Mouse (Mus musculus) adrenal gland, postnatal 36 days (tissue): Measurements from ENCODE around the gene Hspa5. TPM values are rescaled to one million over a fixed set of nuclear protein-coding genes. Genes with fewer than 3 reads are reported as not detected.
"Not testable (repeated sequence)": the region's sequence is repeated elsewhere in the genome, so short reads cannot be mapped to it uniquely, and the experiment has no call there.

Experiments used
- DNase-seq, 2 experiments: peaks; one replicate each; pipeline ENCODE4 v3.0.0; 2021; ENCODE audit warnings: mixed read lengths in 1 of 2
- long read RNA-seq, 2 experiments: library from polyadenylated mRNA; stranded (forward); transcript quantifications; one replicate each; pipeline ENCODE4 v2.0.0; 2021; ENCODE audit warnings: borderline sequencing depth in 2 of 2
- total RNA-seq, 2 experiments: library from RNA; stranded (reverse); gene quantifications; 2 replicates each; pipeline ENCODE4 v1.2.3; 2021

The Hspa5 gene
- total RNA-seq: 100 to 1,000 TPM; 651 to 795 TPM
- long read RNA-seq, experiment 1, transcript Hspa5-202 (8 exons, 2,613 nt): minor isoform, 267 of 1,089 reads
- long read RNA-seq, experiment 1, transcript Hspa5-201 (9 exons, 3,672 nt): major isoform, 763 of 1,089 reads
- long read RNA-seq, experiment 1, partial matches to known transcripts: 33 of 1,089 reads
- long read RNA-seq, experiment 1, other reads (novel, unspliced or antisense): 23 of 1,089 reads
- long read RNA-seq, experiment 2, transcript Hspa5-201 (9 exons, 3,672 nt): major isoform, 230 of 295 reads
- long read RNA-seq, experiment 2, transcript Hspa5-202 (8 exons, 2,613 nt): minor isoform, 56 of 295 reads
- long read RNA-seq, experiment 2, partial matches to known transcripts: 5 of 295 reads
- long read RNA-seq, experiment 2, other reads (novel, unspliced or antisense): 4 of 295 reads

GRCm38 (mm10) chr2:34771368-34772226 is at the start of gene Hspa5:
Gene Hspa5 (plus strand): TSS chr2:34771970.
- DNase-seq: peak; percentile 99

GRCm38 (mm10) chr2:34725269-34725668 is 46.5 kb upstream of the Hspa5 start:
- DNase-seq: no peak

GRCm38 (mm10) chr2:34727045-34727728 is 44.6 kb upstream of the Hspa5 start:
- DNase-seq: no peak

GRCm38 (mm10) chr2:34736626-34737025 is 35.1 kb upstream of the Hspa5 start:
- DNase-seq: no peak

GRCm38 (mm10) chr2:34737911-34738310 is 33.9 kb upstream of the Hspa5 start:
- no peak for DNase-seq

- no peak for DNase-seq
These were observed 31.9 kb upstream of the Hspa5 start for GRCm38 (mm10) chr2:34739684-34740391.

- no peak for DNase-seq
These were observed 30.2 kb upstream of the Hspa5 start for GRCm38 (mm10) chr2:34741390-34742159.

GRCm38 (mm10) chr2:34742675-34743074 is 29.1 kb upstream of the Hspa5 start:
- DNase-seq: no peak

GRCm38 (mm10) chr2:34744476-34744875 is 27.3 kb upstream of the Hspa5 start:
- DNase-seq: no peak

GRCm38 (mm10) chr2:34745673-34746072 is 26.1 kb upstream of the Hspa5 start:
- no peak for DNase-seq

GRCm38 (mm10) chr2:34748479-34748878 is 23.3 kb upstream of the Hspa5 start:
- no peak for DNase-seq

GRCm38 (mm10) chr2:34750245-34750644 is 21.5 kb upstream of the Hspa5 start:
- no peak for DNase-seq

GRCm38 (mm10) chr2:34753811-34754550 is 17.8 kb upstream of the Hspa5 start:
- DNase-seq: peak; percentile 93 to 96

- peak; percentile 34 to 75 for DNase-seq
These were observed 17.0 kb upstream of the Hspa5 start, which contains the start of gene Gapvd1 for GRCm38 (mm10) chr2:34754551-34755358. Gene Gapvd1 (minus strand): TSS chr2:34755232.

GRCm38 (mm10) chr2:34757341-34757740 is 14.4 kb upstream of the Hspa5 start:
- DNase-seq: no peak

GRCm38 (mm10) chr2:34761272-34761671 is 10.5 kb upstream of the Hspa5 start:
- not testable (repeated sequence) for DNase-seq

- no peak for DNase-seq
These were observed 9.6 kb upstream of the Hspa5 start for GRCm38 (mm10) chr2:34762174-34762573.

GRCm38 (mm10) chr2:34762872-34763271 is 8.9 kb upstream of the Hspa5 start:
- no peak for DNase-seq

GRCm38 (mm10) chr2:34764801-34765200 is 7.0 kb upstream of the Hspa5 start:
- DNase-seq: no peak
